ENCODE assay signal across 8 mouse cellular contexts in genomic region chr4:9028475-9028874, GRCm38 (mm10).
A peak's percentile ranks its signal among the peaks of the same experiment; 100 is the strongest.
DNase-seq lines count a peak whose midpoint lies in the region; ATAC-seq and TF ChIP-seq lines count a peak whose summit lies in the region.

No protein-coding gene starts in this region.

- 3% methylated on average over 12 of the region's 12 CpGs for WGBS in lung, adult 2 months
- WGBS in forebrain, embryonic 16.5 days = 0% methylated on average over 12 of the region's 12 CpGs
- WGBS in liver, embryonic 15.5 days (ENCODE audit: insufficient replicate concordance) = under 1% methylated on average over 12 of the region's 12 CpGs
- WGBS in olfactory bulb, adult 2 months = 1% methylated on average over 12 of the region's 12 CpGs

- no peak for TF ChIP-seq POLR2A in lung, adult 2 months (IDR thresholded peaks at IDR 0.05; ENCODE audit: borderline replicate concordance, extremely low read depth, low read depth, low read length)
- no peak for TF ChIP-seq POLR2A in olfactory bulb, adult 2 months (IDR thresholded peaks at IDR 0.05; ENCODE audit: insufficient read depth, low read depth, low read length)

- TF ChIP-seq CTCF in lung, adult 2 months (IDR thresholded peaks at IDR 0.05; ENCODE audit: insufficient read depth, low read length) = no peak
- TF ChIP-seq CTCF in olfactory bulb, adult 2 months (IDR thresholded peaks at IDR 0.05; ENCODE audit: insufficient read depth, low read depth, low read length) = no peak

- peak overlapping the region; percentile 80 for H3K4me2 ChIP-seq in forebrain, embryonic 16.5 days (ENCODE audit: low read length)
- peak overlapping the region; percentile 74 for H3K4me2 ChIP-seq in liver, embryonic 15.5 days

- peak overlapping the region; percentile 38; the same call in 1 of the 2 replicates for H3K9ac ChIP-seq in forebrain, embryonic 16.5 days (replicated peaks; ENCODE audit: low read depth, low read length)
- H3K9ac ChIP-seq in liver, embryonic 15.5 days = no peak overlapping the region

- H3K27ac ChIP-seq in brown adipose tissue, adult 24 weeks (replicated peaks; ENCODE audit: low read depth, low read length) = no peak overlapping the region
- H3K27ac ChIP-seq in forebrain, embryonic 16.5 days (ENCODE audit: low read length) = no peak overlapping the region
- H3K27ac ChIP-seq in liver, embryonic 15.5 days (replicated peaks) = no peak overlapping the region
- no peak overlapping the region for H3K27ac ChIP-seq in olfactory bulb, adult 2 months (ENCODE audit: insufficient read depth, low read depth, low read length)

- ATAC-seq in forebrain, embryonic 16.5 days = peak; percentile 18
- peak; percentile 23 for ATAC-seq in inflammation-experienced regulatory T-cells, adult 6 months
- ATAC-seq in liver, embryonic 15.5 days (ENCODE audit: insufficient read depth) = no peak

- H3K9me3 ChIP-seq in forebrain, embryonic 16.5 days (ENCODE audit: control insufficient read depth, low read length) = no peaks in the 10 kb centered on the region
- H3K9me3 ChIP-seq in liver, embryonic 15.5 days (replicated peaks) = no peaks in the 10 kb centered on the region

- no peaks in the 10 kb centered on the region for H3K36me3 ChIP-seq in forebrain, embryonic 16.5 days (ENCODE audit: control insufficient read depth, insufficient read depth)
- H3K36me3 ChIP-seq in liver, embryonic 15.5 days (replicated peaks) = no peaks in the 10 kb centered on the region

- DNase-seq in lung, adult 2 months = peak; percentile 22
- DNase-seq in lung, postnatal 25 days (ENCODE audit: low spot score) = no peak
- no peak for DNase-seq in spleen, postnatal 4 days (ENCODE audit: low spot score in 2 of 2)

- H3K4me3 ChIP-seq in lung, adult 2 months (replicated peaks; ENCODE audit: extremely low read depth, low read depth, low read length) = no peak overlapping the region
- peak overlapping the region; percentile 67 for H3K4me3 ChIP-seq in brown adipose tissue, adult 24 weeks (ENCODE audit: insufficient read depth, low read depth, low read length)
- peak overlapping the region; percentile 43 for H3K4me3 ChIP-seq in forebrain, embryonic 16.5 days (replicated peaks; ENCODE audit: low read length)
- peak overlapping the region; percentile 46 for H3K4me3 ChIP-seq in liver, embryonic 15.5 days (replicated peaks)
- H3K4me3 ChIP-seq in olfactory bulb, adult 2 months (ENCODE audit: insufficient read depth, low read depth, low read length) = peak overlapping the region; percentile 30

- no peaks in the 10 kb centered on the region; the same call in 1 of the 2 replicates for H3K27me3 ChIP-seq in forebrain, embryonic 16.5 days (replicated peaks; ENCODE audit: control insufficient read depth, insufficient read depth, low read length)
- no peaks in the 10 kb centered on the region for H3K27me3 ChIP-seq in liver, embryonic 15.5 days

- peaks cover 9% of the 10 kb centered on the region for H3K4me1 ChIP-seq in lung, adult 2 months (ENCODE audit: control insufficient read depth, insufficient read depth, low read length)
- H3K4me1 ChIP-seq in brown adipose tissue, adult 24 weeks (ENCODE audit: control insufficient read depth, insufficient read depth, insufficient read length, low read length) = no peaks in the 10 kb centered on the region
- peaks cover 24% of the 10 kb centered on the region for H3K4me1 ChIP-seq in forebrain, embryonic 16.5 days (replicated peaks; ENCODE audit: control insufficient read depth, insufficient read depth, low read length)
- peaks cover 9% of the 10 kb centered on the region for H3K4me1 ChIP-seq in liver, embryonic 15.5 days (replicated peaks)
- H3K4me1 ChIP-seq in olfactory bulb, adult 2 months (ENCODE audit: control insufficient read depth, insufficient read depth, low read length) = peaks cover 11% of the 10 kb centered on the region
